In the genomic region with DNA sequence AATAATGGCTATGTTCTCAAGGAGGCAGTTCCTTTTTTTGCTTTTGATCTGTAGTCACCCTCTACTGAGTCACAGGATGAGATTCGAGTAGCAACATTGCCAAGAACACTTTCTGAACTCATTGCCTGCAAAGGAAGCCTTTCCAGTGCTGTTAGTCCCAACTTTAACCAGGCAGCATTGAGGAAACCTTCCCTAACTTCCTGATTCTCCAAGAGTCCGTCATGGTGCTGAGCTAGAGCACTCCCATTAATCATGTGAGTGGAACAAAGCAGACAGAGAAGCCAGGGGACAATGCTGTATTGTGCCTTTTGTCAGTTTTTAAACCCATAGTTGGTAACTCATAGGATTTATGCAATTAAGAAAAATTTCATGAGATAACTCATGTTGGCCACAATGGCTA, we compare ENCODE assay signal across 23 mouse cellular contexts.
DNase-seq lines count a peak whose midpoint lies in the region; ATAC-seq and TF ChIP-seq lines count a peak whose summit lies in the region.
"Had no signal": no experiment of that assay in that cellular context is flagged by ENCODE, and none has a peak within 500 bp of the region (broad histone marks: within the 10 kb centered on the region; RNA-seq: fewer than 3 reads in every experiment).

No protein-coding gene starts in this region.

- no peaks in the 10 kb centered on the region for H3K27me3 ChIP-seq in hindbrain, embryonic 11.5 days (ENCODE audit: control insufficient read depth, insufficient read depth, low read length)
- H3K27me3 ChIP-seq in hindbrain, embryonic 12.5 days, result no peaks in the 10 kb centered on the region
- H3K27me3 ChIP-seq in lung, postnatal 0 days (replicated peaks; ENCODE audit: insufficient read depth, low read length), result no peaks in the 10 kb centered on the region
- no peaks in the 10 kb centered on the region for H3K27me3 ChIP-seq in Patski
- no peaks in the 10 kb centered on the region for H3K27me3 ChIP-seq in cerebellum, adult 2 months (ENCODE audit: control insufficient read depth, insufficient read depth, low read length)
- H3K27me3 ChIP-seq: intestine, embryonic 15.5 days; limb, embryonic 15.5 days; liver, embryonic 15.5 days had no signal

- POLR2A ChIA-PET in Patski (lab: Charles Lee), result no interaction called here

- DNase-seq in hindbrain, embryonic 11.5 days (ENCODE audit: low spot score), result no peak
- DNase-seq in lung, postnatal 0 days (ENCODE audit: low spot score), result peak; percentile 9
- DNase-seq in lung, postnatal 4 days, result no peak
- no peak for DNase-seq in Patski (ENCODE audit: low read depth, low spot score)
- no peak for DNase-seq in cerebellum, adult 2 months
- DNase-seq in left cerebral cortex, postnatal 25 days (ENCODE audit: low spot score in 2 of 2), result no peak
- DNase-seq: cerebellum, adult 9-10 months; forebrain, postnatal 0 days; gastrocnemius, adult 2 months; kidney, postnatal 36 days; lung, postnatal 10 days; right cerebral cortex, postnatal 25 days; thymus, adult 18-20 months; thymus, postnatal 4 days had no signal

- no peaks in the 10 kb centered on the region for H3K36me3 ChIP-seq in hindbrain, embryonic 11.5 days (ENCODE audit: control insufficient read depth, insufficient read depth, low read length)
- no peaks in the 10 kb centered on the region for H3K36me3 ChIP-seq in hindbrain, embryonic 12.5 days
- no peaks in the 10 kb centered on the region for H3K36me3 ChIP-seq in lung, postnatal 0 days (ENCODE audit: insufficient read depth, low read length)
- H3K36me3 ChIP-seq: forebrain, embryonic 10.5 days; heart, embryonic 10.5 days; intestine, embryonic 15.5 days; limb, embryonic 15.5 days; liver, embryonic 15.5 days had no signal

- ATAC-seq in hindbrain, embryonic 11.5 days (ENCODE audit: low FRiP score), result peak; percentile 65; the same call in 1 of the 2 replicates
- no peak for ATAC-seq in hindbrain, embryonic 12.5 days (ENCODE audit: low FRiP score)
- peak; percentile 41 for ATAC-seq in lung, postnatal 0 days
- ATAC-seq in Patski, result peak; percentile 31
- ATAC-seq: CD4-positive, CD25-positive, alpha-beta regulatory T cell, adult 4 months; intestine, embryonic 15.5 days; midbrain, embryonic 16.5 days had no signal

- TF ChIP-seq POLR2A in cerebellum, adult 2 months (IDR thresholded peaks at IDR 0.05; ENCODE audit: borderline replicate concordance, insufficient read depth, low read length), result no peak

- no peak for TF ChIP-seq EP300 in lung, postnatal 0 days (IDR thresholded peaks at IDR 0.05)

- in situ Hi-C loops in Patski (cut with MboI; ENCODE audit: low pct_unique_long_range_greater_than_20kb), result no loop called here

- 37% methylated on average over 2 of the region's 2 CpGs for WGBS in hindbrain, embryonic 11.5 days
- 36% methylated on average over 2 of the region's 2 CpGs for WGBS in hindbrain, embryonic 12.5 days
- 44% methylated on average over 2 of the region's 2 CpGs for WGBS in lung, postnatal 0 days
- whole genome bisulfite sequencing in cerebellum, adult 2 months, result 90% methylated on average over 2 of the region's 2 CpGs

- no peak overlapping the region for H3K4me3 ChIP-seq in hindbrain, embryonic 11.5 days (ENCODE audit: low read depth, low read length)
- H3K4me3 ChIP-seq in hindbrain, embryonic 12.5 days, result no peak overlapping the region
- no peak overlapping the region for H3K4me3 ChIP-seq in lung, postnatal 0 days (ENCODE audit: low read depth, low read length)
- no peak overlapping the region for H3K4me3 ChIP-seq in cerebellum, adult 2 months (replicated peaks; ENCODE audit: insufficient read depth, low read depth, low read length)
- H3K4me3 ChIP-seq: forebrain, embryonic 10.5 days; gastrocnemius, adult 2 months; heart, embryonic 10.5 days; intestine, embryonic 15.5 days; limb, embryonic 15.5 days; liver, embryonic 15.5 days had no signal

- no peaks in the 10 kb centered on the region for H3K9me3 ChIP-seq in hindbrain, embryonic 11.5 days (ENCODE audit: control insufficient read depth, low read length)
- no peaks in the 10 kb centered on the region for H3K9me3 ChIP-seq in hindbrain, embryonic 12.5 days (replicated peaks)
- no peaks in the 10 kb centered on the region for H3K9me3 ChIP-seq in lung, postnatal 0 days (ENCODE audit: low read length)
- H3K9me3 ChIP-seq: forebrain, embryonic 10.5 days; heart, embryonic 10.5 days; intestine, embryonic 15.5 days; limb, embryonic 15.5 days; liver, embryonic 15.5 days had no signal

- H3K27ac ChIP-seq in hindbrain, embryonic 11.5 days (ENCODE audit: low read depth, low read length), result no peak overlapping the region
- H3K27ac ChIP-seq in hindbrain, embryonic 12.5 days, result no peak overlapping the region
- H3K27ac ChIP-seq in lung, postnatal 0 days (ENCODE audit: low read length), result no peak overlapping the region
- H3K27ac ChIP-seq in cerebellum, adult 2 months (ENCODE audit: insufficient read depth, low read length), result no peak overlapping the region
- H3K27ac ChIP-seq: forebrain, embryonic 10.5 days; gastrocnemius, adult 2 months; heart, embryonic 10.5 days; hindbrain, embryonic 14.5 days; intestine, embryonic 15.5 days; limb, embryonic 15.5 days; liver, embryonic 15.5 days had no signal

- no peaks in the 10 kb centered on the region for H3K4me1 ChIP-seq in hindbrain, embryonic 11.5 days (replicated peaks; ENCODE audit: control insufficient read depth, insufficient read depth, low read length)
- H3K4me1 ChIP-seq in hindbrain, embryonic 12.5 days, result no peaks in the 10 kb centered on the region; the same call in 1 of the 2 replicates
- H3K4me1 ChIP-seq in lung, postnatal 0 days (ENCODE audit: insufficient read depth, low read depth, low read length), result no peaks in the 10 kb centered on the region
- no peaks in the 10 kb centered on the region for H3K4me1 ChIP-seq in cerebellum, adult 2 months (ENCODE audit: control insufficient read depth, insufficient read depth, low read length)
- H3K4me1 ChIP-seq: heart, embryonic 10.5 days; intestine, embryonic 15.5 days; limb, embryonic 15.5 days; liver, embryonic 15.5 days had no signal

- CTCF ChIA-PET in Patski (lab: Charles Lee), result no interaction called here

- no peak for TF ChIP-seq CTCF in lung, postnatal 0 days (IDR thresholded peaks at IDR 0.05)
- TF ChIP-seq CTCF in Patski (IDR thresholded peaks at IDR 0.05), result no peak
- no peak for TF ChIP-seq CTCF in cerebellum, adult 2 months (IDR thresholded peaks at IDR 0.05; ENCODE audit: borderline replicate concordance, insufficient read depth, low read depth, low read length)

- H3K4me2 ChIP-seq in hindbrain, embryonic 11.5 days (replicated peaks; ENCODE audit: low read depth, low read length), result no peak overlapping the region
- H3K4me2 ChIP-seq in hindbrain, embryonic 12.5 days (replicated peaks), result no peak overlapping the region
- H3K4me2 ChIP-seq in lung, postnatal 0 days (replicated peaks; ENCODE audit: low read depth, low read length), result no peak overlapping the region
- H3K4me2 ChIP-seq: hindbrain, embryonic 14.5 days; intestine, embryonic 15.5 days; limb, embryonic 15.5 days; liver, embryonic 15.5 days had no signal

- intact Hi-C loops in left cerebral cortex, postnatal 25 days (cut with DNase I), result no loop called here

- H3K9ac ChIP-seq in hindbrain, embryonic 11.5 days (ENCODE audit: low read depth, low read length), result no peak overlapping the region
- no peak overlapping the region for H3K9ac ChIP-seq in hindbrain, embryonic 12.5 days
- H3K9ac ChIP-seq in lung, postnatal 0 days (replicated peaks; ENCODE audit: low read depth), result no peak overlapping the region
- H3K9ac ChIP-seq: forebrain, postnatal 0 days; hindbrain, embryonic 14.5 days; intestine, embryonic 15.5 days; limb, embryonic 15.5 days; liver, embryonic 15.5 days had no signal
